Mouse (Mus musculus): Measurements from ENCODE around the gene Cnbd2.

Cnbd2 gene

DNA sequence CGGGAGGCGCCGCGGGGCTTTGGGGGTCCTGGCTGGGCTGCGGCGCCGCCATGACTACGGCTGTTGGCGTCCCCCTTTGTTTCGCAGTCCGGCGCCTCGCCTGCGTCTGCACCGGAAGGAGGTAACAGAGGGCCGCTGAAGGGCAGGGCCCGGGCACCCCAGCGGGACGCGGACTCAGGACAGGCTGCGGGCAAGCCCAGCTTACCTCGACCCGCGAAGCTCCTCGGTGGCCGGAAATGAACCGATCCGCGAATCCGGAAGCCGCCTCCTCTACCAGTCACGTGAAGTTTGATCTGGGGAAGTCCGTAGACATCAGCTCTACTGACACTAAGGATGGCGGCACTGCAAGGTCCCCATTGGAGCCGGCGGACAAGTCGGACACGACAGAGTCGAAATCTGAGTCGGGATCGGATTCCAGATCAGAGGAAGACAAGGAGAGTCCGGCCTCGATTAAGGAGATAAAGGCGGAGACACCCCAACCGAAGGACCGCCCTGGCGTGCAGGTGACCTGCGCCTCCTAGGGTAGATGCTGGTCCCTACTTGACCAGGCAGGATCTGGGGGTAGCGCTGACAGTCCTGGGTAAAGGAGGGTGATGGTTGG is at the start of gene Cnbd2, which contains the start of gene Scand1:
Cnbd2 (plus strand) TSS at position 3 of the 601 bp plus-strand sequence.
Scand1 (minus strand) TSS at position 408 of the 601 bp plus-strand sequence.
- peak; percentile 85 for DNase-seq

DNA sequence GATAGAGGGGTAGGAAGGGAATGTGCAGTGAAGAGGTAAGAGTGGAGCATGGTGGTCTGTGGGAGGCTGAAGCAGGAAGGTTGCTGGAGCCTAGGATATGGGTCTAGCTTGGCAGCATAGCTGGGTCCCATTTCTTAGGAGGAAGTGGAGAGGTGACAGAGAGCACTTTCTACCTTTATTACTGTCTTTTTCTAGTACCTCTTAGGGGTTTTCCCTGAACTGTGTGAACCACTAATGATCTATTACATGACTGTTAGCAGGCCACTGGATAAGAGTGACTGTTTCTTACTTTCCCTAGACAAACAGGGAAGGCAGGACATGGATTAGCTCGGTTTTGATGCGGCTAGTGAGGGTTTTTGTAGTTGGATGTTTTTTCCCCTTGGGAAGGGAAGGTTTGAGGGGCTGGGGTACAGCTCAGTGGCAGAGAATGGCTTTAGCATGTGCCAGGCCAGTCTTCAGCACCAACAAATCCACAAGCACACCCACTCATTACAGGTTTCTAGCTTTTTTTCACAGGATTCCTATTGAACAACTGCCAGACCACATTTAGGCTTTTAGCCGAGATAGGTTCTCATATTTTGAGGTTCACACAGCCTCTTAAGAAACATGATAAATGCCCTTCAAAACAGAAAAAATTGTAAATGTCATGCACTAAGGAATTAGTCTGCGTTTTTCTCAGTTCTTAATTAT is 48.8 kb upstream of the Cnbd2 start:
- DNase-seq, result no peak

DNA sequence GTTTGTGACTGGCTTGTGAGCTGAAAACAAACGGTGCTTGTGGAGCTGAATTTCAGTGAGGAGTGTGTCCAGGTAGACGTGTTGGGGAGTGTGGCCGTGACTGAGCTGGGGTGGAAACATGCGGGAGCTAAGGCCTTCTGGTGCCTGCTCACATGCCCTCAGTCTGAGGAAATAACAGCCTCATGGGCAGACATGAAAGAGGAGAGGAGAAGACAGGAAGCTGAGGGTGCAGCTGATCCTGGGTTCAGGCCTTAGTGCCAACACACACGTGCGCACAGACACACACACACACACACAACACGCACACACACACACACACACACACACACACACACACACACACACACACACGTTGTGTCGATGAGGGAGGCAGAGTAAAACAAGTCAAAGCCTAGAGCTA is 44.5 kb upstream of the Cnbd2 start:
- peak; percentile 50 for DNase-seq

DNA sequence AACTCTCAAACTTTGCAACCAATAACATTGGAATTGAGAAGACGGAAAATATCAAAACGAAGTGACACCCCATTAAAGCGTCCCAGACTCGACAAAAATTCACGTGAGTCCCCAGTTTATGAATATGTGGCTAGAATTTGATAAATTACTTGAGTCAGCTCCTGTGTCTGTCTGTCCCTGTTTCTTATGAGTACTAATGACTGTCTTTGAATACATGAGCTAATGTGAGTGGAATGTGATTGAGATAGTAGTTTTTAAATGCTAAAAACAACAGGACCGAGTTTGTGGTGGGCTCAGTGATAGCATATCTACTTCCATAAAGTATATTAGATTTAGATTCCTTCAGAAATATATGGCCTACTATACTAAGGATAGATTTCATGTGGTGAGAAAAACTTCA is 39.5 kb upstream of the Cnbd2 start:
- no peak for DNase-seq

DNA sequence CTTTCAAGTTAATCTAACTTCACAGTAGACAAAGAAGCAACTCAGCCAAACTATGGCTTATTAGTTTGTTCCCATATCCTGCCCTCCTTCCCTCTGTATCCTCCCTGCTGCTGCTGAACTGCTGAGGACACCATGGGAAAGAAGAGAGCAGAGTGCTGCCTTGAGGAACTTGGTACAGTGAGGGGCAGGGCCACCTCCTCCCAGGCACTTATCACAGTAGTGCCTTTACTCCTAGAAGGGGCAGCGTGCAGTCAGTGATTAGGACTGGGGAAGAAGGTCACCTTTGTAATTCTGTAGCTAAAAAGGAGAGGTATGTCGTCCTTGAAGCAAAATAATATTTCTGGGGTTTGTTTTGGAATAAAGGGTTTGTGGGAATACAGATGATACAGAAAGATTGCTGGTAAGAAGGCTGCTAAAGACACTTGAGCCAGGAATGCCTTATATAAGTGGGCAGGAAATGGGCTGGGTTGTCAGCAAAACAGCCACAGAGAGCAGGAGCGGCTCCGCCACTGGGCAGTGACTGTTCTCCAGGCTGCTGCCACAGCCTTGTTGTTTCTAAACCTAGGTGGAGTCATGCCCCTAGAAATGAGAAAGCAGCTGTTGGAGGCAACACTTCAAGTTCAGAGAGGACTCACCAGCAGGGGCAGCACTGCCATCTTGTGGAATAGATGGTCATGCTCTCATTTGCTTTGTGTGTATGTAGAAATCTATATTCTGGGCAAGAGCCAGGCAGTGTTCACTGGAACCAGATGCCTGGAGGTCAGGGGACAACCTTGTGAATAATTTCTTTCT is 33.7 kb upstream of the Cnbd2 start:
- DNase-seq, result peak; percentile 88

DNA sequence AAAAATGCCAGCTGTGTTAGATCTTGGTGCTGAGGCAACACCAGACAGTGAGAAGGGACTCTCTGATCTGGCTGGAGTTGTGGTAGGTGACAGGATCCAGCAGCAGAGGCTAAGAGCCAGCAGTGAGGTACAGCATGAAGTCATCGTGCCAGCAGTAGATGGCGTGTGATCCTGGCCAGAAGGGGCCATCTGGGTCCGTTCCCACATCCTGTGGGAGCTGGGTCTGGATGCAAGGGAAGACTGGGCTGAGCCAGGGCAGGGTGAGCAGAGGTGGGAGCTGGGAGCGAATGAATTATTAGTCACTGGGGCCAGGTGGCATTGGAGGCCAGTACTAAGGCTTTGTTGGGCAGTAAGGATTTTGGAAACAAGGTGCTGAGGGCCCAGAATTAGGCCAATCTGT is 30.9 kb upstream of the Cnbd2 start:
- no peak for DNase-seq

DNA sequence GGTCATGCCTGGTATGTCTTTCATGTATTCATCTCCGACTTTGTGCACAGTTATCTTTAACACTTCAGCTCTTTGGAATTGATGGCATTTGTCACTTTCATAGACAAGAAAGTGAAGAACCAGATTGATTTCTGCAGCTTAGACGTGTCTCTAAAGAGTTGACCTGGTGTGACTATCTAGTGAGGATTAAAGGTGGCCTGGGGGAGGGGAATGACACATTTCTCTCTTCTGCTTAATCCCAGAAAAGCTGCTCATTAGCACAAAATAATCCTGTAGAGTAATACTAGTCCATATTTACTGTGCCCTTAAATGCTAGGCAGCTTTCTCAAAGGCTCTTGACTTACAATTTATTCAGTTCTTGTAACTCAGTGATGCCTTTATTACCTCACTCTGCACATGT is 26.9 kb upstream of the Cnbd2 start:
- no peak for DNase-seq

DNA sequence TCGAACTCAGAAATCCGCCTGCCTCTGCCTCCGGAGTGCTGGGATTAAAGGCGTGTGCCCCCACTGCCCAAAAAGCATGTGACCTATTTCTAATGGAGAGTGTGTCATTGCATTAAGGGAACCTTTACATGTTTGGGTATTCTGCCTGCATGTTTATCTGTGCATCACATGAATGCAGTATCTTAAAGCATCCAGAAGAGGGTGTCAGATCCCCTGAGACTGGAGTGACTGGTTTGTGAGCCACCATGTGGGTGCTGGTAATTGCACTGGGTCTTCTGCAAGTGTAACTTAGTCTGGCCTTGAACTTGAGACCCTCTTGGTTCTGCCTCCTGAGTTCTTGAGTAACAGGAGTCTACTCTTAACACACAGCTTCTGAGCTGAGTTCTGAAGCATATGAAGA is 25.4 kb upstream of the Cnbd2 start:
- no peak for DNase-seq

DNA sequence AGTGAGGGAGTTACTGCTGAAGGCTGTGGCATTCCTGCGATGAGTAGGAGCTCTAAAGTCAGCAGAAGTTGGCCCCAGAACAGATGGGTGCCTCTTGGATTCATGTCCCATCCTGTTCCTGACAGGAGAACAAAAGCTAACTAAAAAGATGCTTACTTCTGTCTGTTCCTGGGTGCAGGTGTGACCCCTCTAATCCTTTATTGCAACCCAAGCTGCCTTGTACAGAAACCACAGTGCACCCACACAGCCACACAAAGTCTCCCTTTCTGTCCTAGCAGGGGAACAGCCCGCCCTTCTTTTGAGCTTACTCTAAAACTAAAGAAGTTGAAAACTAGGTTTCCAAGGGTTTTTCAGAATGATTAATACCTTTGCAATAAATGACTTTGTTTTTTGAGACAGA is 23.9 kb upstream of the Cnbd2 start:
- peak; percentile 56 for DNase-seq

DNA sequence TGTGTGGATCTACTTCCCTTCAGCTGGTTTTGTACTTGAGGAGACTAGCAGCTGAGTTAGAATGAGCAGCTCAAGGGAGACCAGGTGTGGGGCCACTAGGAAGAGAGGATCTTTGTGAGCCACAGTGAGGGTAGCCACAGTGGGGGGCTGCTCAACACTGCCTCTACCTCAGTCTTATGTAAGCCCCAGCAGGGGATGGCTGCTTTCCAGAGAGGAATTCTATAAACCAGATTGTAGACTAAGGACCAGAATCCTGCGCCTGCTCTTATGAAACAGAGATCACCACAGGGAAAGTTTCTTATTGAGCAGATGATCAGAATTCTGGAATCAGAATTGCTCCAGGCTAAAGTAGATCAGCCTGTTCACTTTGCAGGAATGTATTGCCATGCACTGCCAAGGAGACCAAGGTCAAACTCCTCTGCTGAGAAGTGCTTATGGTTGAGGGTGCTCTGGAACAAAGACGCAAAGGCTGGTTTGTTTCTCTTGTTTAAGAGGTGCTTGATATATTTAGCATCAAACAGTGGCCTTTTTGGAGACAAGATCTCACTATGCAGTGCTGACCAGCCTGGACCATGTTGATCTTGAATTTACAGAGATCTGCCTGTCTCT is 22.4 kb upstream of the Cnbd2 start:
- DNase-seq, result peak; percentile 47

DNA sequence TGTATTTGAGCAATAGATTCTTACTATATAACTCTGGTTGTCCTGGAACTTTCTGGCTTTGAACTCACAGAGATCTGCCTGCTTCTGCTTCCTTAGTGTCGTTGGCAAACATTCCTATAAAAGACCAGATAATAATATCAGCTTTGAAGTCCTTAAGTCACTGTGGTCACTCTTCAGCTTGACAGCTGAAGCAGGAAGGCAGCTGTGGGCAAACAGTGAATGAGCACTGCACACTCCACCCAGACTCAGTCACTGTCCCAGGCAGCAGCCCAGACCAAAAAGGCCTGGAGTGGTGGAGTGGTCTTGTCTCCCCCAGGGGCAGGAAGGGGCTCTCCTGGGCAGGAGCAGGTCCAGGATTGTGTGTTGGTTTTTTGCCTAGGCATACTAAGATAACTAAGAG is 20.1 kb upstream of the Cnbd2 start:
- no peak for DNase-seq

DNA sequence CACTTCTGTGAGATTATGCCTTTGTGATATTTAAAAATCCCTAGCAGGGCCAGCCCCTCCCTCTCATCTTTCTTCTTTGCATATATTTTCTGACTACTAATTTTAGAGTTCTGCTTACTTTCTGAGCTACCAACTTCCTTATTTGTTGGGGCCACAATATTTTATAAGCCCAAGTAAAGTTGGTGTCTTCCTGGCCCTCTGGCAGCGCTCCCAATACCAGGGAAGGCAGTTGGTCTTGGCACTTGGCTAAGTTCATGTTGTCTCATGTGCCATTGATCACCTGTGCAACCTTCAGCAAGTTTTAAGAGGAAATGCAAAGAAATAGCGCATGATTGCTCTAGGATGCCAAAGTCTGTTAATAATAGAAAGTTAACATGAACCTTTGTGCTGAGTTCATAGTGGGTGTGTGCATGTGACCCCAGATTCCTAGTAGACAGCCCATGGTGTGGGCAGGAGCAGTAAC is 16.5 kb upstream of the Cnbd2 start:
- DNase-seq, result no peak

DNA sequence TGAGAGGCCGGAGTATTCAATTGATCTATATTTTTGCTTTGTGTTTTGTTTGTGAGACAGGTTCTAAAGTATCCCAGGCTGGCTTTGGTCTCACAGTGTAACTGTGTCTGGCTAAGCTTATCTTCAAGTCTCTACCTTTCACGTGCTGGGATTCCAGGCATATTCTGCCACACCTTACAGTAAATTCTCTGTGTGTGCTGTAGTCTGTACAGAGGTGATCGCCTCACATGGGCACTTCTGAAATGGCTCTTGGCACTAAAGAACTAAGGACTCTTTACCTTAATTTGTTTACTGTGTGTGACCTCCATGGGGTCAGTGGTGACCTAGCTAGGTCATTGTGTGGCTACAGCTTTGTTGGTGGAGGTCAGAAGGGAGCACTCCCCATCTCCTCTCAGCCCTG is 15.9 kb upstream of the Cnbd2 start:
- DNase-seq, result no peak

DNA sequence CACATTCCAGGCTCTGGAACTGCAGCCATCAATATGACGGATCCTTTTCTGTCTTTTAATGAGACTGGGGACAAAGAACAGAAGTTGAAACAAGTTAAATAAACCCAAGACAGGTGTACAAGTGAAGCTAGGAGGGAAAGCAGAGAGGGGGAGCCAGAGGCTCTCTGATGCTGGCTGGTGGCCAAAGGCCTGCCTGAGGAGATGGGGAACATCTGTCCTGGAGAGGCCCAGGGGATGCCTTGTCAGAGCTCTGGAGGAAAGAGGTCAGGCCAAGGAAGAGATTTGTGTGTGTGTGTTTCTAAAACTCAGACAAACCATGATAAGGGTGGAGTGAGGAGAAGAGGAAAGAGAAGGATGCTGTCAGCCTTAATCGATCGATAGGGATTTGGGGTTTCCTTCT is 14.4 kb upstream of the Cnbd2 start:
- DNase-seq, result no peak

DNA sequence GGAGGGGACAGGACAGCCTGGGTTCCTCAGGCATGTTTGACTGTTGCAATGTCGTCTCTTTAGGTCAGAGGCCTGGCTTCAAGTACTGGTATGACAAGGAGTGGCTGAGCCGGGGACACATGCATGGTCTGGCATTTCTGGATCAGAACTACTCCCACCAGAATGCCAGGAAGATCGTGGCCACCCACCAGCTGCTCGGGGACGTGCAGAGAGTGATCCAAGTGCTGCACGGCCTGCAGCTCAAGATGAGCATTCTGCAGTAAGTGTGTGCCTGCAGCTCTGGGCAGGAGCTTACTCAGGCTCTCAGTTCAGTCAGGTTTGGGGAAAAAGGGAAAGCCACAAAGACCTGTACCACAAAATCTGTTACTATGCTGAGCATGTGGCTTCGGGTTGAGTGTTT is 13.6 kb upstream of the Cnbd2 start:
- no peak for DNase-seq

DNA sequence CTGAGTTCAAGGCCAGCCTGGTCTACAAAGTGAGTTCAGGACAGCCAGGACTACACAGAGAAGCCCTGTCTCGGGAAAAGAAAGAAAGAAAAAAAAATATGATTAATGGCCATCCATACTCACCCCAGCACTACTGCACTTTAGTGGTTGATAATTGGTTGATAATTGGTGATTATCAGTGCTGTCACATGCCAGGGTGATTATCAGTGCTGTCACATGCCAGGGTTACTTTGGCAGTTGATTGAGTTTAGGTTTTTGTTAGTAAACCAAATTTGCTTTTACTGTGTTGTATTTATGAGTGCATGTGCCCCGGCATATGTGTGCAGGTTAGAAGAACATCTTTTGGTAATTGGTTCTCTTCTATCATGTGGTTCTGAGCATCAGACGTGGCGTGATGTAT is 10.0 kb upstream of the Cnbd2 start:
- DNase-seq, result no peak

DNA sequence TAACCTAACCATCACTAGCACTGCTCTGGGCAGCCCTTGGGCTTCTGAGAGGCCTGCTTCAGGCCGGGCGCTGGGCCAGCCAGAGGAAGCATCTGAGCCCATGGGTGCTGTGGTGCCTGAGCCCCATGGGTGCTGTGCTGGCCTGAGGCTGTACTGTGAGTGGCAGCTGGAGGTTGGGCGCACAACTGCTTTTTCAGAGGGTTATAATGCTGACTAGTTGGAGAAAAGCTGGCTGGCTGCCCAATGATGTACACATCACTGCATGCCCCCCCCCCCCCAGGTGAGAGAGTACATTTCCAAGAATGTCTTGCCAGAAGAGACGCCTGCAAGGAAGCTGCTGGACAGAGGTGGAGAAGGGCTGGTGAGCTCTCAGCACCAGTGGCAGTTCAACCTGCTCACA is 7.7 kb upstream of the Cnbd2 start:
- DNase-seq, result no peak

DNA sequence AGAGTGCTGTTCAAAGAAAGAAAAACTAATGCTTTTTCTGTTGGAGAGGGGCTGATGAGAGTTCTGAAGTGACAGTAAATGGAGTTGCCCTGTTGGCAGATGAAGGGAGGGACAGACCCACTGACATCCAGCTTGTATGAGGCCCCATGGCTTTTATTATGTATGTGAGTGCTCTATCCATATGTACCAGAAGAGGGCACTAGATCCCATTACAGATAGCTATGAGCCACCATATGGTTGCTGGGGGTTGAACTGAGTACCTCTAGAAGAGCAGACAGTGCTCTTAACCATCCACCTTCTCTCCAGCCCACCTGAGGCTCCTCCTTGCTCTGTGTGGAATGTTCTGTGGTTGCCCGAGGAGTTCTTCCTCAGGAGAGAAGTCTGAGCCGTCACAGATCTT is 6.3 kb upstream of the Cnbd2 start:
- DNase-seq, result peak; percentile 36

DNA sequence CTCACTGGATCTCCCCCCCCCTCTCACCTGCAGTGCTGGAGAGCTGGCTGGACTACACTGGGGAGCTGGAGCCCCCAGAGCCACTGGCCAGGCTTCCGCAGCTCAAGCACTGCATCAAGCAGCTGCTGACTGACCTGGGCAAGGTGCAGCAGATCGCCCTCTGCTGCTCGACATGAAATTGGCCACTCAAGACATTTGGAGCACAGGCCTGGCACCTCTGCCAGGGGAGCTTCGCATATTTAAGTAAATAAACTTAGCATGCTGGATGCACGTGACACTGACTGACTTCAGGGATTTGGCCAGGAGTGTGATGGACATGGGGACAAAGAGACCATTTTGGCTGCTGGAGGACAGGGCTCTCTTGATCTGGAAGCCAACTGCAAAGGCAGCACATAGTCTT is 4.8 kb upstream of the Cnbd2 start:
- DNase-seq, result peak; percentile 15

DNA sequence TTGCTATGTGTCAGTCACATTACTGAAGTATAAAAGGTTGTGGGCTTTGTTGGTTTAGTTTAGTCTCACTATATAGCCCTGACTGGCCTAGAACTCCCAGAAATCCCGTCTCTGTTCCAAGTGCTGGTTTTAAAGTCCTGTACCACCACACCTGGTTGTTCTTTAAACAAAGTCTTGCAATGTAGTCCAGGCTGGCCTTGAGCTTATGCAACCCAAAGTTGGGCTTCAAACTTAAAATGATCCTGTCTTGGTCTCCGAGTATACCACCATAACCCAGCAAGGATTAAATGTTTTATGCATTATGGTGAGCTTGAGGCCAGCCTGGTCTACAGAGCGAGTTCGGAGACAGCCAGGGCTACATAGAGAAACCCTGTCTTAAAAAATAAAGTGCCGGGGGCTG is 2.2 kb upstream of the Cnbd2 start:
- DNase-seq, result no peak

DNA sequence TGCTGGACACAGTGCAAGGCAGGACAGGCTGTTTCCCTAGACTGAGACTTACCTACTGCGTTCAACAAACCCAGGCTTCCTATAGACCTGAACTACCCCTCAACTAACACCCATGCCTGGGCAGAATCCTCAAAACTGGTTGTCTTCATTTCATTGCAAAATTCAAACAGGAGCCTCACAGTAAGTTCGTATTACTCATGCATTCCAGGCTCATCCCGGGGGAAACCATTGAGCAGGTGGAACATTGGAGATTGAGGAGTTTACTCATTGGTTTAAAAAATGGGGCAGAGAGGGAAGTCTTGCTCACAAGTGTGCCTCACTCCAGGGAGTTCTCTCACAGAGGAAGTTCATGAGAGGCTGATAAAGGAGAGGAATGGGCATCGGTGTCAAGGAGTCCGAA is 1.6 kb upstream of the Cnbd2 start:
- DNase-seq, result no peak

DNA sequence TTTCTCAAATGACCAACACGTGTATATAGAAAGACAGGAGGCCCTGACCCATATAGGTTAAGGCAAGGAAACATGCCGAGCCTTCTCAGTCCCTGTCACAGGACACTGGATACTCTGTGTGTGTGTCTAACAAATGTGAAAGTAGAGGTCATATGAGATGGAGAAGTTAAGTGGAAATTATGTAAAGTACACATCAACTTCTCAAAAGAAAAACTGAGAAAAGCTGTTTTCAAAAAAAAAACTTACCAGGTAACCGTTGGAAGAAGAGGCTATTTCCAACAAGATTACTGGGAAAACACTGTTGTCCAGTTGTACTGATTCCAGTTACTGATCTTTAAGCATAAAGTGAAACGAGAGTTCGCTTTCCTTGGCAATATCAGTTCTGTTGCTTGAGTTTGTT is 1.2 kb upstream of the Cnbd2 start:
- DNase-seq, result no peak

DNA sequence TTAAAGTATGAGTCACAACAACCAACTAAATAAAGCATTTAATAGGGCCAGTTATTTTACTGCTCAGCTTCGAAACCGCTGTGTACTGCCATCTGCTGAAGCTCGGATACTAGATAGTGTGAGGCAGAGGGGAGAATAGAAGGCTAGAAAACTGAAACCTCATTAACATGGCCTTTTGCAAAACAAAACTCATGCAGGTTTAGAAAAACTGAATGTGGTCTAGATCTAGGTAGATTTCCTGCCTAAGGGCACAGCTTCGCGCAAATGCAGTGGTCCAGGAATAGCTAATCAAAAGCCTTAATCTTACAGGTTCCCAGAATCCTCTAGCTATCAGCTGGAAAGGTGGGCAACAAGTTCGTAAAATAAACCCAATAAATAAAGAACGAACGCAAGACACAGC is 658 bp upstream of the Cnbd2 start:
- DNase-seq, result no peak

DNA sequence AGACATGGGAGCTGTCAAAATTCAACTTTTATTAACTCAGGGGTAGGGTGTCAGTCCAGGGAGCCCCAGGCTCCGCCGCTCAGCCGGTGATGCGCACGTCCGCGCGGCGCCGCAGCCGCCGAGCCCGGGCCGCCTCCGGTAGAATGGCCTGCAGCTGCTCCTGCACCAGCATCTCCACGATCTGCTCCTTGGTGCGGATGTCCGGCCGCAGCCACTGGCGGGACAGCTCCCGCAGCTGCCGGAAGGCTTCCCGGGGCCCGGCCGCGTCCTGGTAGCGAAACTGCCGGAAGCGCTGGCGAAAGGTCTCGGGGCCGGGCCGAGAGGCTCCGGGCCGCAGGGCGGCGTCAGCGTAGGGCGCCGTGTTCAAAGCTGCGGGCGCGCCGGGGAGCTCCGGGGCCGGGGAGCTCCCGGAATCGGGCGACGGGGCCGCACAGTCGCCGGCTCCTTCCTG is 233 bp upstream of the Cnbd2 start:
- peak; percentile 71 for DNase-seq
